Mouse (Mus musculus) layer of hippocampus, postnatal 25 days (tissue): Measurements from ENCODE around the gene Fga. TPM values are rescaled to one million over a fixed set of nuclear protein-coding genes. Genes with fewer than 3 reads are reported as not detected.

Experiments used
- DNase-seq, 2 experiments: peaks; one replicate each; pipeline ENCODE4 v3.0.0; 2022; ENCODE audit warnings: mixed read lengths in 2 of 2, low spot score in 1 of 2; ENCODE audit errors: extremely low spot score in 1 of 2
- total RNA-seq, 2 experiments: library from RNA; stranded (reverse); gene quantifications; 2 replicates each; pipeline ENCODE4 v1.2.3; 2021

Fga gene
- total RNA-seq, 2 experiments from 2014 or later = 0.17 to 0.28 TPM

DNA sequence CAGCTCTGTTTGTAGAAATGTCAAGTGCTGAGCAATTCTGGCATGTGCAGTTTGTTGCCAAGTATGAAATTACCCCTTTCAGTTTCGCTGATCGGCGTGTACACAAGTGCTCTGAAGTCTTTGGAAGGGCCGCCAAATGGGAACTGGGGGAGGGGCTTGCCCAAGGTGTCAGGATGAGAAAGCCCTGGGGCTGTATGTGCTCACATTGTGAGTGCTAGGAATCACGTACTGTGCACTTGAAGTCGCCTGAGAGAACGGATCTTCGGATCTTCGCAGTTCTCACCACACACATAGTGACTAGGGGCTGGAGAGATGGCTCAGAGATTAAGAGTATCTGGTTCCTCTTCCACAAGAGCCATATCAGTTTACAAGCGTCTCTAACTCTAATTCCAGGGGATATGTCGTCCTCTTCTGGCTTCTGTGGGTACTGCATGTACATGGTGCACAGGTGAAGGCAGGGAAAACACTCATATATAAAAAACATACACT lies 54.7 kb downstream of the Fga start:
- peak; percentile 19 to 71 for DNase-seq

Other genes starting within 250 kb of the Fga start
- gene Rbm46, start 149.6 kb upstream of the Fga start, total RNA-seq = under 1 TPM; 0.71 to 0.77 TPM
- not detected for gene Lrat, start 122.1 kb upstream of the Fga start, total RNA-seq
- gene Fgg, start 18.4 kb upstream of the Fga start, total RNA-seq = not detected
- not detected for gene Fgb, start 23.8 kb downstream of the Fga start, total RNA-seq
- gene Plrg1, start 29.4 kb downstream of the Fga start, total RNA-seq = 10 to 100 TPM; 45.0 to 51.1 TPM
- 1 to 10 TPM; 3.6 to 3.7 TPM for gene Dchs2, start 101.9 kb downstream of the Fga start, total RNA-seq